14 mouse cellular contexts compared by ENCODE assay signal in genomic region chr9:119966221-119966910, GRCm38 (mm10). TPM values are rescaled to one million over a fixed set of nuclear protein-coding genes. Genes with fewer than 3 reads are reported as not detected.
DNase-seq lines count a peak whose midpoint lies in the region.
"Had no signal": no experiment of that assay in that cellular context is flagged by ENCODE, and none has a peak within 500 bp of the region (broad histone marks: within the 10 kb centered on the region; RNA-seq: fewer than 3 reads in every experiment).

No protein-coding gene starts in this region.

- DNase-seq in adrenal gland, postnatal 10 days, result peak; percentile 50
- DNase-seq in adrenal gland, postnatal 25 days, result no peak
- DNase-seq in cerebellum, postnatal 14 days, result peak; percentile 36 to 50
- DNase-seq in cerebellum, postnatal 4 days (ENCODE audit: low spot score in 2 of 2), result no peak
- DNase-seq in left cerebral cortex, postnatal 4 days, result peak; percentile 21
- DNase-seq in left cerebral cortex, postnatal 10 days (ENCODE audit: extremely low spot score in 1 of 2, low spot score in 2 of 2), result no peak
- DNase-seq: cerebellum, adult 9-10 months; embryo, embryonic 11 days; gastrocnemius, adult 2 months; gastrocnemius, postnatal 25 days had no signal

- intact Hi-C loops in left cerebral cortex, postnatal 4 days (cut with DNase I), result no loop called here
- intact Hi-C loops in left cerebral cortex, postnatal 10 days (cut with DNase I), result no loop called here

RNA-seq across cellular contexts. Expression of gene Csrnp1, which starts 18.1 kb away (rescaled TPM):
- total RNA-seq in adrenal gland, postnatal 10 days (2021), result 10 to 100 TPM; 11.9 to 24.0 TPM
- total RNA-seq in adrenal gland, postnatal 25 days (2021), result 12.5 and 13.0 TPM in 2 replicates
- 1 to 10 TPM; 2.9 to 3.7 TPM for total RNA-seq in left cerebral cortex, postnatal 4 days (2021)
- total RNA-seq in left cerebral cortex, postnatal 10 days (2021), result 1 to 10 TPM; 7.6 to 8.7 TPM

RNA-seq across cellular contexts. Expression of gene Ttc21a, which starts 29.0 kb away (rescaled TPM):
- under 1 TPM; 0.21 to 0.33 TPM for total RNA-seq in adrenal gland, postnatal 10 days (2021)
- total RNA-seq in adrenal gland, postnatal 25 days (2021), result 0.15 TPM in 1 of 2 replicates, not detected in the other
- total RNA-seq in left cerebral cortex, postnatal 4 days (2021), result 1 to 10 TPM; 1.4 to 1.5 TPM
- total RNA-seq in left cerebral cortex, postnatal 10 days (2021), result 1 to 10 TPM; 1.1 TPM
- total RNA-seq: gastrocnemius, adult 2 months; gastrocnemius, postnatal 25 days; heart, postnatal 25 days; MEL had no signal

RNA-seq across cellular contexts. Expression of gene Gorasp1, which starts 29.0 kb away (rescaled TPM):
- total RNA-seq in adrenal gland, postnatal 10 days (2021), result 10 to 100 TPM; 18.9 to 25.7 TPM
- total RNA-seq in adrenal gland, postnatal 25 days (2021), result 16.5 and 33.1 TPM in 2 replicates
- total RNA-seq in left cerebral cortex, postnatal 4 days (2021), result 10 to 100 TPM; 20.2 to 22.8 TPM
- total RNA-seq in left cerebral cortex, postnatal 10 days (2021), result 10 to 100 TPM; 26.1 to 26.2 TPM

RNA-seq across cellular contexts. Expression of gene Xirp1, which starts 57.0 kb away (rescaled TPM):
- 1 to 10 TPM; 3.1 to 7.4 TPM for total RNA-seq in adrenal gland, postnatal 10 days (2021)
- 0.12 TPM in 1 of 2 replicates, not detected in the other for total RNA-seq in adrenal gland, postnatal 25 days (2021)
- under 1 TPM in 1 of 2 experiments, not detected in 1; 0.06 TPM for total RNA-seq in left cerebral cortex, postnatal 4 days (2021)
- under 1 TPM in 1 of 2 experiments, not detected in 1; 0.11 TPM for total RNA-seq in left cerebral cortex, postnatal 10 days (2021)
- total RNA-seq: common myeloid progenitor, adult 5-6 weeks; granulocyte monocyte progenitor cell, adult 5-6 weeks; MEL had no signal

Comparison
In these comparisons a context has a peak if more than half of its experiments do, and no peak if none do; other contexts are left out.
1. DNase-seq: peak in adrenal gland, postnatal 10 days (single experiment), cerebellum, postnatal 14 days (2 of 2) and left cerebral cortex, postnatal 4 days (single experiment); none in adrenal gland, postnatal 25 days (single experiment), cerebellum, postnatal 4 days (0 of 2) and left cerebral cortex, postnatal 10 days (0 of 2).